Mouse (Mus musculus): ENCODE measurements at regions not wholly inside any gene's neighbourhood (a gene's known extent, or its start where the extent isn't known, plus 50 kb on each side); places are given as distances from the start of the nearest gene placed in this dataset.

DNA sequence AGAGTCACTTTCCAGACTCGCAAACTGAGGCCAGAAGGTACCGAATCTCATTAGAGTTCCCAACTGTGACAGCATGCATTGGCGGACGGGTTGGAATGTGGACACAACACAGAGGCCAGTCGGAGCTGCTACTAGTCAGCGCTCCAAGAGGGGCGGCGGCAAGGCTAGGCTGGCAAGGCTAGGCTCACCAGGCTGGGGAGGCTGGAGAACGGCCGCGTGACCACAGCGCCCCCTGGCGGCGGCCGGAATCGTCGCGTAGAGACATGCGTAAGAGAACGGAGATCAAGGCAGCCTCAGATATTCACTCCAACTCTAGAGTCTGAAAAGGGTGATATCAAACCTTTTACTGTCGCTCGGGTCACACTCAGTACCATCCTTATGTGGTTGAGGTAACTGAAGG, 72.8 kb upstream of the Cdh5 start:
- in situ Hi-C loops (cut with MboI, MseI), result no loop called here

DNA sequence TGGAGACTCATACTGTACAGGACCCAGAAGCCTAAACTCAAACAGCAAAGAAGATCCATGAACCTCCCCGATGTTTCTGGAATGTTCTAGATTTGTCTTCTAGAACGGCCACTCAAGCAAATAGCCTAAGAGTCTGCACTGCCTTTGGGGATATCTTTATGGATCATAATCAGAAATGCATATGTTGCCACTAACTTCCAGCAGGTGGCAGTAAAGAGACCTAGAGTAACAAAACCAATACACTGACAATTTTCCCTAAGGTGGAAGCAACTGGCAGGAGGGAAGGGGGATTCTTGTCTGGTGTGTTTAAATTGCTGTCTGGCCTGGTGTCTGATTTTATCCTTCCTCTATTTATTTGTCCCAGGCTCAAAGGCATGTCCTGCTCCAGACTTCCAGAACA, 69.2 kb upstream of the Cdh5 start:
- in situ Hi-C loops (cut with MboI, MseI), result no loop called here

DNA sequence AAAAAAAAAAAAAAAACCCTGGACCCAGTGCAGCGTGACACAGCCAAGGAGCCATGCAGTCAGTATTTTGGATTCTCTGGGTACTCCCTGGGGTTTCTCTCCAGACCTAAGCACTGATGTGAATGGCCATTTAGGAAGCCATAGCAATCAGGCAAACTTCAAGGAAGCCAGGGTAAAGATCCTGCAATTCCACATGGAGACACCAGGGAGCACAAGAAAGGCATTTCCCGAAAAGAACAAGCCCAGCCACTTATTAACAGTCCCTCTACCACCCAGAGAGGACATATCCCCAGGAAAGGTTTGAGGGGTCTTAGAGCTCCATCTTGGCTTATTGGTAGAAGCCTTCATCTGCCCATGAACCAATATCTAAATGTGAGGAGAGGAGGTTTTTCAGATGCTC, 68.3 kb upstream of the Cdh5 start:
- in situ Hi-C loops (cut with MboI, MseI), result no loop called here

DNA sequence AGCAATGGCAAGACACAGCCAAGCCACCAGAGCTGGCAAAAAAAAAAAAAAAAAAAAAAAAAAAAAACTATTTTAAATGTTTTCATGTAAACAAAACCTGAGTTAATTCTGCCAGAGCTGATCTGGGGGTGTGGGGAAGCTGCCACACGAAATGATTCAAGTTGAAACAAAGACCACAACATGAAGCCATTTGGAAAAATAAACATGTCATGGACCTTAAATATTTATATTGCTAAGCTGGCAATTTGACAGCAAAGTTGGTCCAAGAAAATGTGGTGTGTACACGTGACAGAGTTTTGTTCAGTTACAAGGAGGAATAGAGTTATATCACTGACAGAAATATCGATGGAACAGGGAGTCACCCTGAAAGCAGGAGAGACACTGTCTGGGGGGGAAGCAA, 67.1 kb upstream of the Cdh5 start:
- in situ Hi-C loops (cut with MboI, MseI), result no loop called here

DNA sequence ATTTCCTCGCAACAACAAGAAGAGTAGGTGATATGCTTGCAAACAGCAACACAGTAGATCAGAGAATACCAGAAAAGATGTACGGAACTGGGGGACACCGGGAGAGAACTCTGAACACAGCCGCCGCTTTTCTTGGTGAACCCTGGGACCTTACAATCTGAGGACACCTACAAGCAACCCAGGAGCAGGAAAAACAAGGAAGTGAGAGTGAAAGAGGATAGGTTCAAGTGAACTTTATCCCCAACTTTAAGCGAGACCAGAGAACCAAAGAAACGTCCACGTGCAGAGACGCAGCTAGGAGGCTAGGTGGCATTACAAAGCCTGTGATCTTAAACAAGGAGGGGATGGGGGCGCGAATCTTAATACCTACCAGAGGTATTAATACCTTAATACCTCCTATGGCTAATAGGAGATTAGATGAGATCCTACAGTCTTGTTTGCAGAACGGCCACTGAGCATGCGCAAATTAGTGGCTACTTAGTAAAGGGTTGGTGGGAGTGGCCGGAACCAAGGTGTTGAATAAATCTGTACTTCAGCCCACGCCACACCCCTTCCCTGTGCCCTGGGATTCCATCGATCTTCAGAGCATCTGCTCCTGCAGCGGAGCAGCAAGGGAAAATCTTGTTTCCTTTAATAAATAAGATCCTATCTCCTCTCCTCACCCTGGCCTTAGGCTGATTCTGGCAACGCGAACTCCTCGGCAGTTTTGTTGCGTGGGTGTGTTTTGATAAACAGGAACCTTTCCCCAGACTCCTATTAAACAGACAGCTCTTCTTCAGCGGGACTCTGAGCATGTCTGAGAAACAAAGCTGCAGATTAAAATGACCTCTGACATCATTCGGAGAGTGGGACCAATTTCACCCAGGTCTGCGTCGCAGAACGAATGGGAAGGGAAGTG, 64.6 kb upstream of the Cdh5 start:
- in situ Hi-C loops (cut with MboI, MseI), result no loop called here

DNA sequence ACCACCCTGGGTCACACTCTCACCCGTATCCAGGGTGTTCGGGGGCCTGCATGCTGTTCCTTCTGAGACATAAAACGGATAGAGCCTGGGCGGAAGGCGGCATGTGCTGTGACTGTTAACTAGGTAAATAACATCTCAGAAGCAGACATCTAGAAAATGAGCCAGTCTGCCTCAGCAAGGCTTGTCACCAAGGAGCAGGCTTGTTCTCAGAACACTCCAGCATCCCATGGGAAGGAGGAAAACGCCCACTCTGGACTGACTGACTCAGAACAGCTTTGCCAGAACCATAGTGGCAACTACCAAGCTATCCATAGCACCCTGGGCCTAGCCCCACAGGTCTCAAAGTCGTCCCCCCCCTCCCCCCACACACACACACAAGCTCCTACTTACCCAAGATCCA, 63.8 kb upstream of the Cdh5 start:
- in situ Hi-C loops (cut with MboI, MseI), result no loop called here

DNA sequence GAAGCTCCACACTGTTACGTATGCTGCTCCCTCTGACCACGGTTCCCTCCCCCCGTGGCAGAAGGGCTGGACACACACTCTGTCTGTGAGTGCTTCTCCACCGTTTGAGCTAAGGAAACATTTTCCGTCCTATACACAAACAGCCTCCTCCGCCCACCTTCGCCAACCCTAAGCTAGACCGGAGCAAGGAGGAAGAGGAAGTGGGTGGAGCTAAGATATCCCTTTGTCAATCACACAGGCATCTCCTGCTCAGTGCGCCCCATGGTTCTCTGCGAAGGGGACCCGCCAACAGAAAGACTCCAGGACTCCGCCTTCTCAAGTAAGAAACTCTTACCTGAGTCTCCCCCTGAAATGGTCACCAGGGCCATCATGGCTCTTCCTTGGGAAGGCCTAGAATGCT, 61.9 kb upstream of the Cdh5 start:
- in situ Hi-C loops (cut with MboI, MseI), result no loop called here

DNA sequence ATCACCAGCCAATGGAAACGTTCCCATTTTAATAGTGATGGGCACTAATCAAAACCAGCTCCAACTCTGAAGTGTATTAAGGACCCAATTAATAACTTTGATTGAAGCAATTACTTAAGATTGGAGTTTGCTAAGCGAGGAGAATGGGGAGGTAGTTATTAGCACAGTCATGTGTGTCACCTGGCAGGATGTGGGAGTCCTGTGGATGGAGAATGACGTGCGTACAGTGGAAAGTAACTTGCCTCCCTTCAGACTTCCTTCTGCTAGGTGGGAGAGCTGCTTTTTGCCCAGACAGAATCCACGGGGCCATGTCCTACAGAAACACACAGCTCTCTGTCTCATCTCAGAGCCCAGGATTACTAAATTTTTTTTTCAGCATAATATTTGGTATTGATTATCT, 59.9 kb upstream of the Cdh5 start:
- in situ Hi-C loops (cut with MboI, MseI), result no loop called here

DNA sequence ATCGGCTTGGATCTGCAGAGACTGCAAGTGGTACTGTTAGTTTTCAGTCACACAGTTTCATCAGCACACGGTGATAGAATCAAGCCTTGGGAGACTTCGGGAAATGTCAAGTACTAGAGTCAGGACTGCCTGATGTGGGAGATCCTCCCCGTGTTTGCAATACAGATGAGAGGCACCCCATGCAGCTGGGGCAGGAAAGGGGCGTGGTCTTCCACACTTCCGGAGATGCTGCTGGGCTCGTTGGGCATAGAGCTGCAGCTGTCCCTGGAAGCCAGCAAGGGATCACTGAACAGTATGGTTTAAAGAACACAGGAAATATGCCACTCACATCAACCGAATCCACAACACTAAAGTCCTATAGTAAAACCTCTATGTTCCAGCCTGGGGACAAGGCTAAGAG, 59.0 kb upstream of the Cdh5 start:
- in situ Hi-C loops (cut with MboI, MseI), result no loop called here

DNA sequence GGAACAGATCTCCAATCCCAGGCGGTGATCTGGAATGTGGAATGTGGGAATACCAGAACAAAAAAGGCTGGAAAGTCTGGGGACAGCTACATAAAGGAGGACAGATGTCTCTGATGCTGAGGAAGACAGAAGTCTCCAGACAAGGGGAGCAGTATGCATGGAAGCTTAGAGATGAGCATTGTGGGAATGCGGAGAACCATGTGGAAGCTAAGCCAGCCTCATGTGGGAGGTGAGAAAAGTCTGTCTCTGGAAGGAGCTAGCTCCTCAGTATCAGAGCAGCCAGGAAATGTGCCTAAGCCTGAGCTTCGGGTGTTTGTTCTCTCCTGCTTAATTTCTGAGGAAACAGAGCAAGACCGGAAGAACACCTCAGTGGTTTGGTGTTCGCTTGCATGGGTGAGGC, 53.4 kb upstream of the Cdh5 start:
- in situ Hi-C loops (cut with MboI, MseI), result no loop called here

DNA sequence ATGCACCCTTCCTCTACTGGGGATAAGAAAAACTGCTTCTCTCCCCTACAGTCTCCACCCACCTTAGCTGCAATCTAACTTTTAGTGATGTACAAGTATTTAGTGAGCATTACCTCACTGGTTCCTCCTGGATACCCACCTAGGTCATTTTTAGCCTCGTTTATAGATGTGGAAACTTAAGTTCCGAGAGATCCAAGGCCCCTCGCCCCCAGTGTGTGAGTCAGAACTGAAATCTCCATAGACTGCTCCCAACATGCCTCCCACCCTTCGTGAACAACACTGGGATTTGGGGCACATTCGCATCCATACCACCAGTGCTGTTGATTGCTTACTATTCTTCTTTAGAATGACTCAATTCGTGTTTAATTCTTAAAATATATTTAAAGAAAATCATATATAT, 52.2 kb upstream of the Cdh5 start:
- in situ Hi-C loops (cut with MboI, MseI), result no loop called here

DNA sequence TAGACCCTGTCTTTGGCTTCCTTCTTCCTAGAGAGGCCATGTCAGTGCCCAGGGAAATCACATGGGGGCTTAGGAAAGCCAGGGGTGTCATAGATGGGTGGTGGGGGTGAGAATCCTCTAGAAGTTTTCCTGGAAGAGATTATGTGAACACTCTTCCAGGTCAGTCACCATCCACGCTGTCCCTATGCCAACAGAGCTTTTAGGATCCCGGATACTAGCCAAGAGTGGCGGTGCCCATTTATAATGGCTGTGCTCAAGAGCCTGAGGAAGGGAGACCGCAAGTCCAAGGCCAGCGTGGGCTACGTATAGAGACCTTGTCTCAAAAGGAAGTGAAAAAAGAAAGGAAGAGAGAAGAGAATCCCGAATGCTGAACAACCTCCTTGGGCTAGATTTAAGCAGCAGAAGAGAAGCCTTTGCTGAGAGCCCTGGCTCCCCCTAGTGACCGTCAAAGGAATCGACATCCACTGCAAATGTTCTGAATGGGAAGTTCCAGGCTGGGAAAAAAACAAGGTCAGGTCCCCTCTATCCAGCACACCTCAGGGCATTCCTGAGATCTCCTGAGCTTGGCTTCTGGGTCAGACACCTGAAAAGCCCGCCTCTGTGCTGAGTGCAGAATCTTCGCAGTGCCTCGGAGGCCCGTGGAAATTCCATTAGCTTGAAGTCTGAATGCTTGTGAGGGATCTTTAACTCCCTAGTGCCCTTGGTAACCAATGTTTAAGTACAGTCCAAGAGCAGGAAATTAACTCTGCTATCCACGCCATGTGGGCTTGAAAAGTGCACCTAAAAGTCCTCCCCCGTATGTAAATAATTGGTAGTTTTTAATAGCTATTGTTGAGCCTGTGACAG, 50.5 kb upstream of the Cdh5 start:
- in situ Hi-C loops (cut with MboI, MseI), result no loop called here

DNA sequence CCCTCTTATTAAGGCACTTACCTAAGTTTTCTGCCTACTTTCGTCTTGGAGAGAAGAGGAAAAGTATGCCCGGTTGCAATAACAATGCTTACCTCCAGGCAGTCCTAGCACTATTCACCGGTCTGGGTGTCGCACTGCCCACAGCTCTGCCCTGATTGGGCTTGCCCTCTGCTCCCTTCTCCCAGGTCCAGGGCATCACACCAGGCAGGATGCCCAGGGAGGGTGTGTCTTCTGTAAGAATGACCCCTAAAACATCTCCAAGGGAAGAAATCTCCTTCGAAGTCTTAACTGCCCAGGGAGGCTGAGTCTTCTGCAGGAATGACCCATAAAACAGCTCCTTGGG, 49.9 kb upstream of the Cdh5 start:
- in situ Hi-C loops (cut with MboI, MseI), result no loop called here

Measured in T-helper 2 cell (primary cell).